Mouse (Mus musculus): ENCODE measurements around the gene Hnrnpl. TPM values are rescaled to one million over a fixed set of nuclear protein-coding genes. Genes with fewer than 3 reads are reported as not detected.
A peak's percentile ranks its signal among the peaks of the same experiment; 100 is the strongest.

Hnrnpl gene
- 231 and 243 TPM in 2 replicates for polyA plus RNA-seq (2015; fragmentation: Nextera tagmentation; extraction: Ambion mirVana)

DNA sequence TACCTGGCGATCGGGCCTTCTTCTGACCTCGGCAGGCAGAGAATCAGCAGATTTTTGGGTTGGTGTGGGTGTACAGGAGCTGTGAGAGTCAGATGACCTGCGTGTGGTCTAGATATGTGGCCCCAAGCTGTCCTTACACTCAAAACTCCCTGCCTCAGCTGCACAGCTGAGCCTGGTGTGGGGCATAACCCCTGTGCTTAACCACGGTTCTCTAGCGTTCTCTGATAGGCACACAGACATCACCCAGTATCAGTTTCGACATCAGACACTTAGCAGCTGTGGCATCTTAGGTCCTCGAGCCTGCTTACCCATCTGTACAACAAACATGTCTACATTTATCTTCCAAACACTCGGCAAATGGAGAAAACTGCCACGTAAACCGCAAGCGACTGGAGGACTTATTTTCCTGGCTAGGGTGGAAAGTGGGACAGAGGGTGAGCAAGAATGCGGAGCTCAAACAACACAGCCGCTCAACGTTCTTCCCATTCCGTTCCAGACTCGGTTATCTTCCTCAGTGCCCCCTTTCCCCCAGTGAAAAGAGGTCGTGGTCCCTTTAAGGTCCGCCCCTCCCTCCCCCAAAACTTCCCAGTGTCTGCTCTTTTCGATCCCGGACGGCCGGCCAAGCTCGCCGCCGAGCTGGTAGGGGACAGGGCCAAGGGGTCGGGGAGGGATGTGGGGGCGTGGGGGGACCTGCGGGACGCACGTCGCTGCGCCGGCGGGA, at the start of gene Hnrnpl:
TSS of gene Hnrnpl (plus strand) at position 321 of the 721 bp plus-strand sequence.
- Histone ChIP-seq H3K27ac (replicated peaks) (peak within 1 kb of the TSS; percentile 99), H3K36me3 (peaks cover 10% of the 10 kb centered on the region), H3K9me3 (no peaks in the 10 kb centered on the region), H3K4me2 (replicated peaks) (peak within 1 kb of the TSS; percentile 84), H3K9ac (replicated peaks) (peak within 1 kb of the TSS; percentile 78), H3K4me3 (peak within 1 kb of the TSS; percentile 81), H3K27me3 (no peaks in the 10 kb centered on the region), H3K4me1 (peaks cover 33% of the 10 kb centered on the region)
- peak; percentile 3 for ATAC-seq (replicated peaks)
- WGBS, result 3% methylated on average over 34 of the region's 35 CpGs

DNA sequence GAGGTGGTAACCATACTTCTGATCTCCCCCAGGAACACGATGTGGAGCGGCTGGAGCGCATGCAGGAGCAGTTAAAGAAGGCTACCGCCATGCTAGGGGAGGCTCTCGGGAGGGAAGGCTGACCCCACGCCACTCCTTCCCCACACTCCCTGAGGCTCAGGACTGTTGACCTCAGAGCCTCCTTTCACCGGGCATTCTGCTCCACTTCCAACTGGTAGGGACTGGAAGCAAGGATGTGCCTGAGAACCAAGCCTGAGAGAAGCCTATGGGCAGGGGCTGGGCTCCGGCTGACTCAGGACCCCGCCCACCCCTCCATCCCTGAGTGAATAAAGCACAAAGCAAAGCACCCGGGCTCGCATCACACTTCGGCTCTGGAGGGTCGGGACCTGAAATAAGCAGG, 49.7 kb upstream of the Hnrnpl start:
- no peak for ATAC-seq (replicated peaks)
- peaks cover 4% of the 10 kb centered on the region for H3K4me1 ChIP-seq
- WGBS, result 79% methylated on average over 13 of the region's 13 CpGs
- no peak overlapping the region for H3K4me3 ChIP-seq
- no peak overlapping the region for H3K9ac ChIP-seq (replicated peaks)
- 0 out of 2 replicates have a peak, but pooled peaks cover 4% of the 10 kb centered on the region for H3K27me3 ChIP-seq
- H3K9me3 ChIP-seq, result no peaks in the 10 kb centered on the region
- H3K4me2 ChIP-seq (replicated peaks), result no peak overlapping the region
- no peak overlapping the region for H3K27ac ChIP-seq (replicated peaks)
- H3K36me3 ChIP-seq, result peaks cover 38% of the 10 kb centered on the region

DNA sequence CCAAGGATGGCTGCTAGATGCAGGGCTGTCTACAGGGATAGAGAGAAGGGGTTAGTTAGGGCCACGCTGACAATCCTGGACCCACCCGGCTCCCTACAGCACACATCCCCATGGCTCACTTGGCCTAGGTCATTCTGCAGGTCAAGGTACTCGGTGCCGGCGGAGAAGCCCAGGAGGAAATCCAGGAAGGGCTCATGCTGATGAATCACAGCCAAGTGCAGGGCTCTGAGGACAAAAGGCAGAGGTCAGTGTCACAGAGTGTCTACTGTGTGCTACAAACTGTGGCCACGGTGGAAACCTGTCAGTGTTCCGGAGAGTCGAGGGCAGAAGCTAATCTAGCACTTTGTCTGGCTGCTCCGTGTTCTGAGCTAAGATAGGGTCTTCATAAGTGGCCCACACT, 46.4 kb upstream of the Hnrnpl start:
- no peak for ATAC-seq (replicated peaks)
- H3K9ac ChIP-seq (replicated peaks), result no peak overlapping the region
- peaks cover 38% of the 10 kb centered on the region for H3K36me3 ChIP-seq
- H3K27me3 ChIP-seq, result no peaks in the 10 kb centered on the region
- 96% methylated on average over 9 of the region's 9 CpGs for WGBS
- H3K4me2 ChIP-seq (replicated peaks), result no peak overlapping the region
- H3K27ac ChIP-seq (replicated peaks), result no peak overlapping the region
- H3K9me3 ChIP-seq, result no peaks in the 10 kb centered on the region
- H3K4me3 ChIP-seq, result no peak overlapping the region
- H3K4me1 ChIP-seq, result peaks cover 15% of the 10 kb centered on the region

DNA sequence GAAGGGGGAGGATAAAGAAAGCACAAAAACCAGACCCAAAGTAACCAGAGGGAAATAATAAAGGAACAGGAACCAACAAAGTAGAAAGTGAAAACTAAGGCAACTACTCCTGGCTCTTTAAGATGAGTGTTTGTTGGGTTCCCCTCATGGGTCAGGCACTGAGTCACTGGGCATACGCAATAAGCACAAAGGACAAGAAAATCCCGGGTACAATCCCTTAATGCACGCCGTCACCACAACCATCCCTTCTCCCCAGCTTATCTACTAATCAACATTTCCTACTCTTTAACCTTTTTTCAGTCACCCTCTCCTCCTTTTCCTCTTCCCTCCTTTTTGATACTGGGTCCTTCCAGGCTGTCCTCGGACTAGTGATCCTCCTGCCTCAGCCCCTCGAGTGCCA, 43.1 kb upstream of the Hnrnpl start:
- Histone ChIP-seq H3K9ac (replicated peaks) (0 out of 2 replicates have a peak overlapping the region, but pooled peaks have one; percentile 3), H3K27me3 (no peaks in the 10 kb centered on the region), H3K9me3 (no peaks in the 10 kb centered on the region), H3K36me3 (peaks cover 20% of the 10 kb centered on the region), H3K4me3 (peak overlapping the region; percentile 61), H3K4me2 (replicated peaks) (peak overlapping the region; percentile 57), H3K4me1 (peaks cover 30% of the 10 kb centered on the region), H3K27ac (replicated peaks) (no peak overlapping the region)
- WGBS, result 89% methylated on average over 6 of the region's 6 CpGs
- ATAC-seq (replicated peaks), result no peak

DNA sequence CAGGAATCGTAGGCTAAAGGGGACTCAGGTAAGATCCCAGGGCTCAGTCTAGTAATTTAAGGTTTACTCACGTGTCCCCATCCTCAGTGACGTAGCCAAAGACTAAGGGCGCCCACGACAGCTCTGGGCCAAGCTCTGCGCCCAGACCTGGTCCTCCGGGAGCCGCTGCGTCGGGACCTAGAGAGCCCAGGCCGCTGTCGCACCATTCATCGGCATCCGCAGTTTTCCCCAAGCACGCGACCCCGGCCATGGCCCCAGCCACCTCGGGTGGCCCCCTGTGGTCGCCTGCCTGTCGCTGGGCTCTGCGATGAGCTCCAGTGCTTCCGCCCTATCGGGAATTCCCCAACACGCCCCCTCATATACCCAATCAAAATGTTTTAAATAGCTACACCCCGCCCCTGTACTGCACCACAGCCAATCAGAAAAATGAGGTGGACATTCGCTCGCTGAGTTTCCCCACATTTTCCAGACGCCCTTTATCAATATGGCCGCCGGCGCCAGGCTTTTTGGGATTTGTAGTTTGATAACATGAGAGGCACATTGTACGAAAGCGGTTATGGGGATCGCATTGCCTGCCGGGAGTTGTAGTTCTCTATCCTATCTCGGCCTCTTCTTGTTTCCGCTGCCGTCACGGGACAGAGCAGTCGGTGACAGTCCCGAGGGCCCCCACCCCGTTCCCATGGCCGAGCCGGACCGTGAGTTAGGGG, 42.0 kb upstream of the Hnrnpl start, which contains the start of gene Sirt2:
TSS of gene Sirt2 (plus strand) at position 563 of the 707 bp plus-strand sequence.
- H3K27ac ChIP-seq (replicated peaks), result no peak within 1 kb of the TSS

DNA sequence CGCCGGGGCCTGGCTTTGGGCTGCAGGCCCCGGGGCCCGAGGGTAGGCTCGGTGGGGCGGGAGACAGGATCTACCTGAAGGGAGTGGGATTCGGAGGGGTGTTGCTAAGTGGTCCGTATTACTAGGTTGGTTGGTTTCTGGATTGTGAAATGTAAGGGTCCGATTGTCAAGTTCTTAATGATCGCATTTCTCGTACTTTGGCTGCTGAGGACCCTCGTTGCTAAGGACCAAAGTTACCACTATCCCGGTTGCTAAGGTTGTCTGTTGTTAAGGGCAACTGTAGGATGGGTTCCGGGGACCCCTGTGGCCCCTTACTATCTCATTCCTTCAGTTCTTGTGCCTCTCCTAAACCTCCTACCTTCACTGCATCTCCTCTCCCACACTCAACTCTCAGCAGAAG, 41.4 kb upstream of the Hnrnpl start:
- H3K27me3 ChIP-seq, result no peaks in the 10 kb centered on the region
- peak; percentile 21 for ATAC-seq (replicated peaks)
- no peaks in the 10 kb centered on the region for H3K9me3 ChIP-seq
- H3K27ac ChIP-seq (replicated peaks), result no peak overlapping the region
- peak overlapping the region; percentile 61 for H3K4me2 ChIP-seq (replicated peaks)
- peak overlapping the region; percentile 61 for H3K4me3 ChIP-seq
- 2% methylated on average over 14 of the region's 14 CpGs for WGBS
- peaks cover 30% of the 10 kb centered on the region for H3K4me1 ChIP-seq
- peaks cover 4% of the 10 kb centered on the region; the same call in 1 of the 2 replicates for H3K36me3 ChIP-seq
- peak overlapping the region; percentile 57 for H3K9ac ChIP-seq (replicated peaks)

More for the DNA sequence above, 42.0 kb upstream of the Hnrnpl start, which contains the start of gene Sirt2:
- H3K4me3 ChIP-seq, result peak within 1 kb of the TSS; percentile 61
- H3K4me1 ChIP-seq, result peaks cover 30% of the 10 kb centered on the region
- under 1% methylated on average over 45 of the region's 45 CpGs for WGBS
- peak within 1 kb of the TSS; percentile 61 for H3K4me2 ChIP-seq (replicated peaks)
- ATAC-seq (replicated peaks), result peak; percentile 98
- peaks cover 10% of the 10 kb centered on the region for H3K36me3 ChIP-seq
- peak within 1 kb of the TSS; percentile 60 for H3K9ac ChIP-seq (replicated peaks)
- H3K9me3 ChIP-seq, result no peaks in the 10 kb centered on the region
- H3K27me3 ChIP-seq, result no peaks in the 10 kb centered on the region

DNA sequence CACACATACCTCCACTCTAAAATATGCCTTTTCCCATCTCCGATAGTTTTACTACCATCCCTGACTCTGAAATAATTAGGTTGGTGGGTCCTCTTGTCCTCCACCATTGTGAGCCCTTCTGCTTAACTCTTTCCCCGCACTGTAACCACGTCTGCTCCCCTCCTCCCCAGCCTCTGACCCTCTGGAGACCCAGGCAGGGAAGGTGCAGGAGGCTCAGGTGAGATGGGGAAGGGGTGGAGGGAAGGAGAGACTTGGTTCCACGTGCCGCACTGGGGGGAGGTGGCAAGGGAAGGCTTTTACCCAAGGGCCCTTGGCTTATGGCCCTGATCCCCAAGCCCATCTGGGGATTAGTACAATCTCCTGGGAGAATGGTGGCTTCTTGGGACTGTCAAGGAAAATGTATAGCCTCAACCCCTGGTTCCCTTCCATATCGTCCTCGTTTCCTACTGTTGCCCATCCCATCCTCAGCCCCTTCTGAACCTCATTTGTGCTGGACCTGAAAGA, 40.8 kb upstream of the Hnrnpl start, which contains the start of gene Nfkbib:
TSS of gene Nfkbib (minus strand) at position 51 of the 504 bp plus-strand sequence.
- H3K4me1 ChIP-seq, result peaks cover 30% of the 10 kb centered on the region
- H3K9ac ChIP-seq (replicated peaks), result peak within 1 kb of the TSS; percentile 60
- peaks cover 3% of the 10 kb centered on the region; the same call in 1 of the 2 replicates for H3K36me3 ChIP-seq
- peak within 1 kb of the TSS; percentile 61 for H3K4me3 ChIP-seq
- no peaks in the 10 kb centered on the region for H3K27me3 ChIP-seq
- WGBS, result 57% methylated on average over 7 of the region's 7 CpGs
- H3K9me3 ChIP-seq, result no peaks in the 10 kb centered on the region
- ATAC-seq (replicated peaks), result no peak
- peak within 1 kb of the TSS; percentile 61 for H3K4me2 ChIP-seq (replicated peaks)
- H3K27ac ChIP-seq (replicated peaks), result no peak within 1 kb of the TSS

DNA sequence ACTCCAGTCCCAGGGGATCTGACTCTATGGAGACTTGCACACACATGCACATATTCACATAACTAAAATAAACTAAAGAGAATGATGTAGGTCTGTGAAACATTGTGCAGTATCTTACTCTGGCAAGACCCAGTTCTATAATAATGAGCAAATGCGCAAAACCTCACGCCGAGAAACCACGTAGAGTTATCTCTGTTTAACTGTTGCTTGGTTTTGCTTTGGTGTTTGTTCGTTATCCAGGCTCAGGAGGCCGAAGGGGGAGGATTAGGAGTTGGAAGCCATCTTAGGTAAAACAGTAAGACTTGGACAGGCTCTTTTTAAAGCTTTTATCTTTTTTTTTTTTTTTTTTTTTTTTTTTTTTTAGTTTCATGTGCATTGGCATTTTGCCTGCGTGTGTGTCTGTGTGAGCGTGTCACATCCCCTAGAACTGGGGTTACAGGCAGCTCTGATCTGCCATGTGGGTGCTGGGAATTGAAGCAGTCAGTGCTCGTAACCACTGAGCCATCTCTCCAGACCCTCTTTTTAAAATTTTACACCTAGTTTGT, 38.9 kb upstream of the Hnrnpl start:
- Histone ChIP-seq H3K27ac (replicated peaks) (no peak overlapping the region), H3K27me3 (no peaks in the 10 kb centered on the region), H3K4me3 (no peak overlapping the region), H3K4me1 (peaks cover 30% of the 10 kb centered on the region), H3K9me3 (no peaks in the 10 kb centered on the region), H3K9ac (replicated peaks) (no peak overlapping the region), H3K4me2 (replicated peaks) (no peak overlapping the region), H3K36me3 (no peaks in the 10 kb centered on the region)
- 87% methylated on average over 9 of the region's 9 CpGs for WGBS
- ATAC-seq (replicated peaks), result no peak

DNA sequence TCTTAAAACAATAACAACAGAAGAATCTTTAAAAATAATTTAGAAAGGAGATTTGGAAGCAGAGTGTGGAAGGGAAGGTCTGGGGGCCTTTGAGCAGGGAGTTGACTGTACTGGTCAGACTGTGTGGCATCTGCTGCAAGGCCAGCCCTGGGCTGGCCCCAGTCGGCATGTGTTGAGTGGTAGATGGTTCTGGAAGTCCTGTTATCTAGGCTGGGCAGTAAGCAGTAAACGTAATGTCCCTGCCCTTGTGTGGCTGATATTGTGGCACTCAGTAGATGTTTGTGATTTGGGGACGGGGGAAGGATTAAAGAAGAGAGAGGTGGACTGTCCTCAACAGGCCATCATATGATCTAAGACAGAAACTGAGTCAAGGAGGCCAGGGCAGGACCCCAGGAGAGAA, 38.0 kb upstream of the Hnrnpl start:
- WGBS, result 91% methylated on average over 3 of the region's 3 CpGs
- Histone ChIP-seq H3K36me3 (no peaks in the 10 kb centered on the region), H3K4me2 (replicated peaks) (no peak overlapping the region), H3K4me1 (peaks cover 23% of the 10 kb centered on the region), H3K9me3 (no peaks in the 10 kb centered on the region), H3K27me3 (no peaks in the 10 kb centered on the region), H3K9ac (replicated peaks) (no peak overlapping the region), H3K27ac (replicated peaks) (no peak overlapping the region), H3K4me3 (no peak overlapping the region)
- ATAC-seq (replicated peaks), result no peak

DNA sequence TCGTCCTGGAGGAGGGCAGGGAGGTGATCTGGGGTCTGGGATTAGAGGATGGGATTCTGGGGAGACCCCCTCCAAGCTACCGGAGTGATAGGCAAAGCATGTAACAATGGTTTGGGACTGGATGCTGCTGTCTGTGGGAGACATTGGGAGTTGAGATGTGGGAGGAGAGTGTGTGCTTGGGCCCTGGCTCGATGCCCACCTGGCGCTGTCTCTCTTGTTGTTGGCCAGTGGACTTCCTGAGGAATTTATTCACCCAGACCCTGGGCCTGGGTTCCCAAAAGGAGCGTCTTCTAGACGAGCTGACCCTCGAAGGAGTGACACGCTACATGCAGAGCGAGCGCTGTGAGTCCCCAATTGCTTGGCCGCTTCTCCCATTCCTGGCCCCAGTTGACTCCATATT, 36.5 kb upstream of the Hnrnpl start:
- no peaks in the 10 kb centered on the region for H3K27me3 ChIP-seq
- WGBS, result 90% methylated on average over 11 of the region's 11 CpGs
- H3K27ac ChIP-seq (replicated peaks), result no peak overlapping the region
- H3K4me1 ChIP-seq, result peaks cover 15% of the 10 kb centered on the region
- H3K36me3 ChIP-seq, result 0 out of 2 replicates have a peak, but pooled peaks cover 5% of the 10 kb centered on the region
- no peaks in the 10 kb centered on the region for H3K9me3 ChIP-seq
- no peak overlapping the region for H3K4me3 ChIP-seq
- H3K4me2 ChIP-seq (replicated peaks), result no peak overlapping the region
- no peak overlapping the region for H3K9ac ChIP-seq (replicated peaks)
- ATAC-seq (replicated peaks), result no peak

DNA sequence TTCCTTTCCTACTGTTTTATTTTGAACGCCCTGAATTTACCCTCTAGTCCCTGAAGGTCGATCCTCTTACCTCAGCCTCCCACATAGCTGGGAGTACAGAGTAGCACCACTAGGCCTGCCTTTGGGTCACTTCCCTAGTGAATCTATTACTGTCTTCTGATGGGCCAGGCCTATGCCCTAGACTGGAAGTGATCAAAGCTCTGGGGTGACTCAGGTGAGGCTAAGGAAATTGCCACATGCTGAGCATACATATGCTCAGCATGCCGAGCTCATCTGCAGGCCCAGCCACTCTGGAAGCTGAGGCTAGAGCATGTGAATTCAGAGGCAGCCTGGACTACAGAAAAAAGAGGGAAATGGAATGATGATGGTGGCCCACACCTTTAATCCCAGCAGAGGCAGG, 35.2 kb upstream of the Hnrnpl start:
- H3K9ac ChIP-seq (replicated peaks), result no peak overlapping the region
- no peak overlapping the region for H3K4me2 ChIP-seq (replicated peaks)
- H3K4me1 ChIP-seq, result peaks cover 3% of the 10 kb centered on the region
- H3K9me3 ChIP-seq, result no peaks in the 10 kb centered on the region
- 71% methylated on average over 3 of the region's 3 CpGs for WGBS
- H3K4me3 ChIP-seq, result no peak overlapping the region
- H3K27ac ChIP-seq (replicated peaks), result no peak overlapping the region
- H3K36me3 ChIP-seq, result 0 out of 2 replicates have a peak, but pooled peaks cover 8% of the 10 kb centered on the region
- ATAC-seq (replicated peaks), result no peak
- no peaks in the 10 kb centered on the region for H3K27me3 ChIP-seq

DNA sequence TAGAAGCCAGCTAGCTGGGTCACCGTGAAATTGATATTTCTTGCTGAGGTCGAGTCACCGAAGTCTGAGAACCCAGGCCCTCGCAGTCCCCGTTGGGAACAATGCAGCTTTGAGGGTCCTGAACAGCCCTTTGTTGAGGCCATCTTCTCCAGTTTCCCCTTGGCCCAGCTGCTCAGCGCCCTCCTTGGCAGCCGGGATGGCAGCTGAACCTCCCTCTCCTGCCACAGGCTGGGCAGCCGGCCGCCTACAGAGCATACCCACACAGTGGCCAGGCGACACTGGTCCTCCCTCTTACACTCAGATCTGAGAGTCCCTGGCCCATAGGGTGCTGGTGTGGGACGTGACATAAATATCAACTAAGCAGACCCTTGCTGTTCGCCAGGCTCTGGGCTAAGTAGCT, 34.2 kb upstream of the Hnrnpl start:
- H3K4me2 ChIP-seq (replicated peaks), result no peak overlapping the region
- no peak for ATAC-seq (replicated peaks)
- no peak overlapping the region for H3K4me3 ChIP-seq
- WGBS, result 74% methylated on average over 12 of the region's 12 CpGs
- H3K4me1 ChIP-seq, result no peaks in the 10 kb centered on the region
- no peaks in the 10 kb centered on the region for H3K9me3 ChIP-seq
- no peak overlapping the region for H3K9ac ChIP-seq (replicated peaks)
- no peaks in the 10 kb centered on the region for H3K27me3 ChIP-seq
- 0 out of 2 replicates have a peak, but pooled peaks cover 10% of the 10 kb centered on the region for H3K36me3 ChIP-seq
- no peak overlapping the region for H3K27ac ChIP-seq (replicated peaks)
